15 mouse cellular contexts compared by ENCODE assay signal in the genomic region with DNA sequence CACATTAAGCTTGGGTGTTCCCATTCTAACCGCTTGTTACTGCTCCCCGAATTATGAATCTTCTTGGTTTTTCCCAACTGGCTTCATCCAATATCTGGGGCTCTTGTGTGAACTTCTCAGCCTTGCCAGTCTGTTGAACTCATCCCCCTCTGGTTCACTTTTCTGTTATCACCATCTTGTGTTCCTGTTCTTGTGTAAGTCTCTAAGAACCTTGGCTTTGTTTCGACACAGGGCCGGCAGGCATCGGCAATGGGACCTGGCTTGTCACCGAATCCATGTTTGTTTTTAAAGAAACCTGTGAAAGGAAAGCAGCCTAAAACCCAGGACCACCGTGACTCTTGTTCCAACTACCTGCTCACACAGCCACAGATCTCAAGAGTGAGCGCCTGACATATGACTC. TPM values are rescaled to one million over a fixed set of nuclear protein-coding genes. Genes with fewer than 3 reads are reported as not detected.
DNase-seq lines count a peak whose midpoint lies in the region.
"Had no signal": no experiment of that assay in that cellular context is flagged by ENCODE, and none has a peak within 500 bp of the region (broad histone marks: within the 10 kb centered on the region; RNA-seq: fewer than 3 reads in every experiment).

No protein-coding gene starts in this region.

- DNase-seq in fat pad, adult 2 months (ENCODE audit: extremely low read depth, low read depth, low spot score): peak; percentile 62
- DNase-seq in gonadal fat pad, adult 2 months (ENCODE audit: low read depth): peak; percentile 66
- no peak for DNase-seq in urinary bladder, postnatal 25 days (ENCODE audit: low spot score)
- no peak for DNase-seq in kidney, postnatal 14 days
- DNase-seq: adrenal gland, adult 2 months; adrenal gland, adult 8-10 months; adrenal gland, postnatal 10 days; adrenal gland, postnatal 14 days; adrenal gland, postnatal 25 days; adrenal gland, postnatal 36 days; B cell, adult 2 months; cerebellum, adult 11 months; cerebellum, adult 11-12 months; cerebellum, adult 18-20 months had no signal

RNA-seq across cellular contexts. Expression of a gene that starts 49.0 kb away (rescaled TPM):
- 15.2 and 18.8 TPM in 2 replicates for polyA plus RNA-seq in gonadal fat pad, adult 2 months (2012; rRNA removed)
- polyA plus RNA-seq: G1E had no signal

Comparison
In these comparisons a context has a peak if more than half of its experiments do, and no peak if none do; other contexts are left out.
1. DNase-seq: peak in fat pad, adult 2 months (single experiment) and gonadal fat pad, adult 2 months (single experiment); none in urinary bladder, postnatal 25 days (single experiment) and kidney, postnatal 14 days (single experiment).